Mouse (Mus musculus) hindbrain, embryonic 11.5 days (tissue): ENCODE results near the gene Hsd3b4. TPM values are rescaled to one million over a fixed set of nuclear protein-coding genes. Genes with fewer than 3 reads are reported as not detected.
"Not testable (repeated sequence)": the region's sequence is repeated elsewhere in the genome, so short reads cannot be mapped to it uniquely, and the experiment has no call there.

Experiments used
- ATAC-seq: fragments of 200-750 bp; cut with Nextera tagmentation; 2 replicates; pipeline ENCODE4 v1.8.0; 2017; ENCODE audit warnings: mild to moderate bottlenecking, moderate TSS enrichment, moderate library complexity; ENCODE audit not compliant: low FRiP score
- DNase-seq: peaks from one replicate; pipeline ENCODE4 v3.0.0-alpha.2; 2015; ENCODE audit warnings: low spot score
- H3K27ac ChIP-seq: fragments of 300-500 bp; sonication (generic); 2 replicates; pipeline ENCODE4 v1.5.1; 2014; ENCODE audit warnings: mild to moderate bottlenecking, low read depth, low read length
- H3K27me3 ChIP-seq: fragments of 300-500 bp; sonication (generic); 2 replicates; pipeline ENCODE4 v1.6.1; 2014; ENCODE audit warnings: mild to moderate bottlenecking, low read length, moderate library complexity, mixed read lengths; ENCODE audit not compliant: control insufficient read depth, insufficient read depth
- H3K36me3 ChIP-seq: fragments of 300-500 bp; sonication (generic); 2 replicates; pipeline ENCODE4 v1.6.1; 2014; ENCODE audit warnings: mild to moderate bottlenecking, low read length, moderate library complexity, mixed read lengths; ENCODE audit not compliant: control insufficient read depth, insufficient read depth
- H3K4me1 ChIP-seq: fragments of 300-500 bp; sonication (generic); replicated peaks from 2 replicates; pipeline ENCODE4 v1.6.1; 2014; ENCODE audit warnings: low read length, mixed read lengths; ENCODE audit not compliant: control insufficient read depth, insufficient read depth
- H3K4me2 ChIP-seq: fragments of 300-500 bp; sonication (generic); replicated peaks from 2 replicates; pipeline ENCODE4 v1.6.1; 2014; ENCODE audit warnings: mild to moderate bottlenecking, low read depth, low read length
- H3K4me3 ChIP-seq: fragments of 300-500 bp; sonication (generic); 2 replicates; pipeline ENCODE4 v1.5.1; 2014; ENCODE audit warnings: low read depth, low read length
- H3K9ac ChIP-seq: fragments of 300-500 bp; sonication (generic); 2 replicates; pipeline ENCODE4 v1.6.1; 2014; ENCODE audit warnings: low read depth, low read length
- H3K9me3 ChIP-seq: fragments of 300-500 bp; sonication (generic); 2 replicates; pipeline ENCODE4 v1.6.1; 2016; ENCODE audit warnings: low read length; ENCODE audit not compliant: control insufficient read depth
- WGBS: fragments of 180-500 bp; shearing (Covaris S2); extraction: QIAGEN DNeasy Blood & Tissue Kit; methylation state at CpG from one replicate; pipeline ENCODE4 v1.1.7; 2014; 5-methylcytosine and 5-hydroxymethylcytosine counted together
- polyA plus RNA-seq: library from polyadenylated mRNA; unstranded; fragments of >200 nt; fragmentation: Nextera tagmentation; extraction: Ambion mirVana; gene quantifications from 2 replicates; pipeline ENCODE4 v1.2.1, GENCODE M21; 2014

Hsd3b4 gene
- polyA plus RNA-seq: not detected in 2 replicates

DNA sequence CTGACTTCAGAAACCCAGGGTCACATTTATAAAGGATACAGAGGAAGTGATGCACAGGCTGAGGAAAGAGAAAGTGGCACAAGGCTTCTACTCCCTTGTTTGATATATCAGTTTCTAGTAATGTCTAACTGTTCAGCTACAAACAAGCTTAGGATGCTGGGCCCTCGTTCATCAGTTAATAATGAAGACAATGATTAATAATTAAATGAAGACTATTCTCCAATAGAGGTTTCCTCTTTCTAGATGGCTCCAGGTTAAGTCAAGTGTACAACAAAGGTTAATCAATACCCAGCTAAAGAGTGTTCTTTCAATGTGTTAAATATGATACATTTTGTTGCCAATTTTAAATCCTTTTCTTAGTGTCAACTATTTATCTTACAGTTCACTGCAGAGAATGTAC is at the start of gene Hsd3b4:
Hsd3b4 (minus strand) TSS at position 101 of the 400 bp plus-strand sequence.
- H3K9ac ChIP-seq, H3K27me3 ChIP-seq, ATAC-seq, H3K4me3 ChIP-seq, H3K27ac ChIP-seq, H3K9me3 ChIP-seq, H3K4me2 ChIP-seq, DNase-seq, H3K4me1 ChIP-seq, H3K36me3 ChIP-seq: not testable (repeated sequence)
- WGBS: no CpG with 5 or more reads among the region's 1 CpGs

DNA sequence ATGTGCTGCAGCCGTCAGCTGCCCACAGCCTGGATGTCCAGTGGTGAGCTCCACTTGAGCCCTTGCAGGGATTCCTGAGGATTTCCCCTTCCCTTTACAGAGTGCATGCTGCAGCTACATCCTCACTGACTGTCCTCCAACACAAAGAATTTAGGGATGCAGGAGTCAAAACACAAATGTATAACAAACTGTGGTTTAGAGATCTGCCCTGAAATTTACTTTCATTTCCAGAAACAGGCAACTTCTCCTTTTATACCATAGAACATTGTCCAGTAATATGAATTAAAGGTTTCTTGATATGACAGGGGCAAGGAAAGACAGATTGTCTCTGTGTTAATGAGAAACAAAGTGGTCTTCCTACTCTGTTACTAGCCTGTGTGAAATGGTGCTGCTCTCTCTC is 40.5 kb upstream of the Hsd3b4 start:
- not testable (repeated sequence) for H3K4me2 ChIP-seq, H3K4me3 ChIP-seq, H3K4me1 ChIP-seq, H3K36me3 ChIP-seq, H3K27ac ChIP-seq, H3K9me3 ChIP-seq, DNase-seq, ATAC-seq, H3K27me3 ChIP-seq, H3K9ac ChIP-seq
- no CpG with 5 or more reads among the region's 1 CpGs for WGBS

DNA sequence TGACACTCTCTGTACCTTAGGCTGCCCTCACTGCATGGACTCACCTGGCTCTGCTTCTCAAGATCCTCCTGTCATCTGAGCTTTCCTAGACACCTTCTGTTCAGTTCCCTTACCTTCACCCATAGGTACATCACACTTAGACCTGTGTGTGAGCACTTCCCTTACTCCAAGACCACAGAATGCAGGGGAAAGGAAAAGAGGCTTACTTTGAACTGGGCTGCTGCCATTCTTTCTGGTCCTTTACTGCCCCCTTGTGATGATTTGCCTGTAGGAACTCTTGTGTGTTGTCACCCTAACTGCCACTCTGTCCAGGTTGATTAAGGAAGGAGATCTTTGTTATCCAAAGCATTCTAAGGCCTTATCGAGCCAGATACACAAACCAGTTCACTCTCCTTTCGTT is 39.9 kb upstream of the Hsd3b4 start:
- H3K4me1 ChIP-seq, DNase-seq, H3K9me3 ChIP-seq, H3K4me3 ChIP-seq, H3K36me3 ChIP-seq, H3K9ac ChIP-seq, H3K27ac ChIP-seq, ATAC-seq, H3K27me3 ChIP-seq, H3K4me2 ChIP-seq: not testable (repeated sequence)
- WGBS: no CpG with 5 or more reads among the region's 2 CpGs

DNA sequence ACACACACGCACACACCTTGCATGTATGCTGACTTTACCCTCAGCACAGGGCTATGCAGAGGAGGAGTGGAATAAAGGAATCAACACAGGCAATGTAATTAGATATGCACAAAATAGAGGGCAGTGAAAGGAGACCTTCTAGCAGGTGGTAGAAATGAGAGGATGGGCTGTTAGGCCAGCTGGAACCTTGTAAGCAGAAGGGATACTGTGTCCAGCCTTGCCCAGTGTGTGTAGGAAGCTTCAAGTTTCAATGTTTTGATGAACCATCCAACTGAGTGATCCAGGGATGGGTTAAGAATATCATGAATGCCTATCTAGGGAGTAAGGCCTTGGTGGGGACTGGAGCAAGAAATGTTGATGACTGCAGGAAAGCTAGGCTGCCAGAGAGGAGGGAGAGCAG is 38.2 kb upstream of the Hsd3b4 start:
- not testable (repeated sequence) for H3K4me1 ChIP-seq, ATAC-seq, H3K9me3 ChIP-seq, H3K4me3 ChIP-seq, H3K27me3 ChIP-seq, H3K4me2 ChIP-seq, H3K9ac ChIP-seq, H3K36me3 ChIP-seq, H3K27ac ChIP-seq, DNase-seq
- WGBS: no CpG with 5 or more reads among the region's 1 CpGs

DNA sequence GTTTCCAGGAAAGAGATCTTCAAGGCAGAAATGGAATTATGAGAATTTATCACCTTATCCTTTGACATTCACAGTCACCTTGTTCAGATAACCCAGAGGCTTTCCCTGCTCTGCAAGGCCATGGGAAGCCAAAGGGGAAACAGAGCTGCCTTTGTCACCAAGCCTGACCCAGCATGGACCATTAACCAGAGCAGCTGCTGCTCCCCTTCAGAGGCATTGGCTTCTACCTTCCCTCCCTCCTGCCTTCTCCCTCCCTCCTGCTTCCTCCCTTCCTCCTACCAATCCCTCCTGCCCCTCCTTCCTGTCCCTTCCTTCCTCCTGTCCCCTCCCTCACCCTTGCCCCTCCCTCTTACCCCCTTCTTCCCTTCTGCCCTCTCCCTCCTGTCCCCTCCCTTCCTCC is 37.3 kb upstream of the Hsd3b4 start:
- ATAC-seq, DNase-seq, H3K27me3 ChIP-seq, H3K27ac ChIP-seq, H3K9ac ChIP-seq, H3K9me3 ChIP-seq, H3K4me3 ChIP-seq, H3K4me2 ChIP-seq, H3K36me3 ChIP-seq, H3K4me1 ChIP-seq: not testable (repeated sequence)

DNA sequence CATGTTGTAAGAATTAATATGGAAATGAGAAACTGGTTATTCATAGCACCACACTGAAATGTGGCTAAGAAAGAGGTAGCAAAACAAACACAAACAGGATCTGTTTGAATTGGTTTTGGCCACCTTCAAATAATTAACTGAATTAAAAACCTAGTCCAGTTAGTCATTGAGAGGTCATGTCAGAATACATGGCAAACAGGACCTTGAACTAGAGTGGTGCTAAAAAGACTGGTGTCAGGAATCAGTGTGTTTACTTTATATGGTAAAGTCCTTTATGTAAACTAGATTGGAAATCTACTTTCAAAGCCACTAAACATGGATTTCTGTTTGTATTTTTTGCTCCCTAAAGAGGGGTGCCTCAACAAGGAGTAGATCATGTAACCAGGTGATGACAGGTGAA is 14.7 kb upstream of the Hsd3b4 start:
- not testable (repeated sequence) for H3K4me2 ChIP-seq, H3K4me1 ChIP-seq, H3K36me3 ChIP-seq, ATAC-seq, H3K27ac ChIP-seq, H3K9ac ChIP-seq, H3K9me3 ChIP-seq, DNase-seq, H3K4me3 ChIP-seq, H3K27me3 ChIP-seq

DNA sequence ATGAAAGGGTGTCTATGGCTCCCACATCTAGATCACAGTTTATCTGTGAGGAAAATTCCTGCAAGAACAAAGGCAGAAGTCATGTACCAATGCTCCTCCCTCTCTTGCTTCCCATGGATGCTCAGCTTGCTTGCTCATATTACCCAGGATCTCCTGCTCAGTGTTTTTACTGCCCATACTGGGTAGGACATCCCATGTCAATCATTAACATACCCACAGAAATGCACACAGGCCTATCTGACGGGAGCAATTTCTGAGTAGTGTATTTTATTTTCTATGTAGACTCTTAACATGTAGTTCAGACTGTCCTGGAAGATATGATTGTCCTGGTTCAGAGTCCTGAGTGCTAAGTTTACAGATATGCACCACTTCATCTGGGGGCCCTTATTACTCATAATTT is 14.2 kb upstream of the Hsd3b4 start:
- WGBS: no CpG with 5 or more reads among the region's 1 CpGs
- H3K9ac ChIP-seq, H3K9me3 ChIP-seq, DNase-seq, H3K27me3 ChIP-seq, ATAC-seq, H3K36me3 ChIP-seq, H3K4me3 ChIP-seq, H3K4me1 ChIP-seq, H3K4me2 ChIP-seq, H3K27ac ChIP-seq: not testable (repeated sequence)

DNA sequence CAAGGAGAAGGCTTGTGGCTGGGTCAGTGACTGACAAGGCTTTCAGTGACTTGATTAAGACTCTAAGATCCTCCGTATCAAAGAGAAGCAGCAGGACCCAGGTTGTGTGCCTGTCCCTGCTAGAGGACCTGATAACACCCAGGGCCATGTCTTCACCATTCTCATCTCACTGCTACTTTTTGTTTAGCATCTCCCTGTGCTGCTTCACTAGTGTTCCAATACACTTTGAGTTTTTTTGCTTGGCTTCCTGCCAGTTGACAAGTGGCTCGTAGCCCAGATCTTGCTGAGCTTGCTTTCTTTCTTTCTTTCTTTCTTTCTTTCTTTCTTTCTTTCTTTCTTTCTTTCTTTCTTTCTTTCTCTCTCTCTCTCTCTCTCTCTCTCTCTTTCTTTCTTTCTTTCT is 12.5 kb upstream of the Hsd3b4 start:
- not testable (repeated sequence) for H3K4me1 ChIP-seq, H3K9ac ChIP-seq, H3K36me3 ChIP-seq, ATAC-seq, H3K4me3 ChIP-seq, H3K27ac ChIP-seq, H3K9me3 ChIP-seq, DNase-seq, H3K4me2 ChIP-seq, H3K27me3 ChIP-seq
- WGBS: no CpG with 5 or more reads among the region's 2 CpGs

DNA sequence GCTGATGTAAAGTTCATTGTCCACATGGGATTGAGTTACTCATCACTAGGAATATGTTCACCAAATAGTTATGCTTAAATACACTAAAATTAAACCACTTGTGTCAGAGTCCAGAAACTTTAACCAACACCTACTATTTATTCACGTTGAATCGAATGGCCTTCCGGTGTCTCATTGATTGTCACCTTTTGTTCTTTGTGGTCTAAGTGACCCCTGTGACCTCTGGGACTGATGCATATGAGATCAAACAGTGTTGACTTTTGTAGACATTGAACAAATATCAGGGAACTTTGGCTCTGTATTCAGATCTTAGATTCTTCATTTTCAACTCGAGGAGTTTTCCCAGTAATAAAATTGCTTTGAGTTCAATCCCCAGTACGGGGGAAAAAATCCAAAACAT is 3.1 kb downstream of the Hsd3b4 start:
- not testable (repeated sequence) for H3K27ac ChIP-seq, H3K4me3 ChIP-seq, H3K36me3 ChIP-seq, H3K9me3 ChIP-seq, H3K9ac ChIP-seq, ATAC-seq, H3K4me1 ChIP-seq, H3K4me2 ChIP-seq, H3K27me3 ChIP-seq, DNase-seq
- no CpG with 5 or more reads among the region's 5 CpGs for WGBS
